Mouse (Mus musculus): ENCODE measurements around the gene Defb45.

Gene Defb45

GRCm38 (mm10) chr2:152612193-152612592 is 13.0 kb upstream of the Defb45 start:
- in situ Hi-C loops (cut with MboI; ENCODE audit: low sequenced_read_pairs), result loop anchor here (10.0 kb wide), 1 partner anchor 53 kb away; the partner anchor contains the start of gene H13

GRCm38 (mm10) chr2:152608719-152609118 is 9.5 kb upstream of the Defb45 start:
- in situ Hi-C loops (cut with MboI; ENCODE audit: low sequenced_read_pairs), result no loop called here

GRCm38 (mm10) chr2:152607746-152608145 is 8.5 kb upstream of the Defb45 start:
- in situ Hi-C loops (cut with MboI; ENCODE audit: low sequenced_read_pairs), result no loop called here

GRCm38 (mm10) chr2:152604057-152604456 is 4.9 kb upstream of the Defb45 start, which contains the start of gene Defb36:
Gene Defb36, plus strand, starts transcription at chr2:152604327.
- in situ Hi-C loops (cut with MboI; ENCODE audit: low sequenced_read_pairs), result no loop called here

- in situ Hi-C loops (cut with MboI; ENCODE audit: low sequenced_read_pairs), result no loop called here
These were observed 2.2 kb upstream of the Defb45 start for GRCm38 (mm10) chr2:152601275-152601960.

GRCm38 (mm10) chr2:152600076-152600475 is 877 bp upstream of the Defb45 start:
- in situ Hi-C loops (cut with MboI; ENCODE audit: low sequenced_read_pairs), result no loop called here

- in situ Hi-C loops (cut with MboI; ENCODE audit: low sequenced_read_pairs), result no loop called here
These were observed 10.2 kb downstream of the Defb45 start for GRCm38 (mm10) chr2:152589021-152589420.

GRCm38 (mm10) chr2:152588450-152588849 is 10.7 kb downstream of the Defb45 start:
- in situ Hi-C loops (cut with MboI; ENCODE audit: low sequenced_read_pairs), result no loop called here

GRCm38 (mm10) chr2:152586926-152587560 is 12.2 kb downstream of the Defb45 start:
- in situ Hi-C loops (cut with MboI; ENCODE audit: low sequenced_read_pairs), result no loop called here

- in situ Hi-C loops (cut with MboI; ENCODE audit: low sequenced_read_pairs), result no loop called here
These were observed 18.6 kb downstream of the Defb45 start for GRCm38 (mm10) chr2:152580612-152581011.

- in situ Hi-C loops (cut with MboI; ENCODE audit: low sequenced_read_pairs), result no loop called here
These were observed 19.1 kb downstream of the Defb45 start, which contains the start of gene Defb19 for GRCm38 (mm10) chr2:152580107-152580506. Gene Defb19, minus strand, starts transcription at chr2:152580312.

GRCm38 (mm10) chr2:152573484-152573883 is 25.7 kb downstream of the Defb45 start:
- in situ Hi-C loops (cut with MboI; ENCODE audit: low sequenced_read_pairs), result no loop called here

GRCm38 (mm10) chr2:152572114-152572794 is 26.9 kb downstream of the Defb45 start, which contains the start of gene Defb21:
Gene Defb21, plus strand, starts transcription at chr2:152572744.
- in situ Hi-C loops (cut with MboI; ENCODE audit: low sequenced_read_pairs), result no loop called here

- in situ Hi-C loops (cut with MboI; ENCODE audit: low sequenced_read_pairs), result no loop called here
These were observed 28.9 kb downstream of the Defb45 start for GRCm38 (mm10) chr2:152570313-152570712.

GRCm38 (mm10) chr2:152569881-152570280 is 29.3 kb downstream of the Defb45 start:
- in situ Hi-C loops (cut with MboI; ENCODE audit: low sequenced_read_pairs), result no loop called here

GRCm38 (mm10) chr2:152569038-152569437 is 30.2 kb downstream of the Defb45 start, which contains the start of gene Gm17416:
Gene Gm17416, plus strand, starts transcription at chr2:152569338.
- in situ Hi-C loops (cut with MboI; ENCODE audit: low sequenced_read_pairs), result no loop called here

GRCm38 (mm10) chr2:152556655-152557054 is 42.5 kb downstream of the Defb45 start:
- in situ Hi-C loops (cut with MboI; ENCODE audit: low sequenced_read_pairs), result no loop called here

- in situ Hi-C loops (cut with MboI; ENCODE audit: low sequenced_read_pairs), result no loop called here
These were observed 45.3 kb downstream of the Defb45 start for GRCm38 (mm10) chr2:152553774-152554423.

- in situ Hi-C loops (cut with MboI; ENCODE audit: low sequenced_read_pairs), result no loop called here
These were observed 51.1 kb downstream of the Defb45 start for GRCm38 (mm10) chr2:152548124-152548523.

GRCm38 (mm10) chr2:152544691-152545090 is 54.5 kb downstream of the Defb45 start:
- in situ Hi-C loops (cut with MboI; ENCODE audit: low sequenced_read_pairs), result no loop called here

GRCm38 (mm10) chr2:152543478-152543877 is 55.7 kb downstream of the Defb45 start:
- in situ Hi-C loops (cut with MboI; ENCODE audit: low sequenced_read_pairs), result no loop called here
